Mouse (Mus musculus): ENCODE data around the gene Slc22a14.

- TF ChIP-seq CTCF (IDR thresholded peaks at IDR 0.05; ENCODE audit: extremely low read depth, insufficient read length, insufficient replicate concordance, low read depth, low read length), result no peak
- no peak for TF ChIP-seq POLR2A (IDR thresholded peaks at IDR 0.05; ENCODE audit: low read depth, low read length)
Observed at GRCm38 (mm10) chr9:119138836-119139235, 226.5 kb downstream of the Slc22a14 start.
